Mouse (Mus musculus): ENCODE measurements around the gene Zdhhc21. TPM values are rescaled to one million over a fixed set of nuclear protein-coding genes. Genes with fewer than 3 reads are reported as not detected.

Zdhhc21 gene
- polyA plus RNA-seq, 1 experiment from 2014 or later: 12.7 TPM

DNA sequence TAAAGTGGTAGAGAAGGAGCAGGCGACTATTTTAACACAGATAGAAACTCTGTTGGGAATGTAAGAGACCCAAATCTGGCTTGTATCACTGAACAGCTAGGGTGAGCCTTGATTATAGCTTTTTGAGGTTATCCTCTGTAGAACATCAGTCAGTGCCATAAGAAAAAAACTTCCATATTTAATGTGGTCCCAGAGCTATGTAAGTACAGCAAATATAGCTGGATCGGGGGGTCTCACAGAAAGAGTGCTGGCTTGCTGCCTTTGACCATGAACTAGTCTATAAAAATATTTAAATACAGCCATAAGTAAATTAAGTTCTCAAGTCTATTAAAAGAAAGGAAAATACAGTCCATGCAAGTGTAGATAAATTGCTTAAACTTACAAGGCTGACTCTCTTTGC lies 20.5 kb upstream of the Zdhhc21 start:
- no peak overlapping the region for H3K9ac ChIP-seq
- H3K4me3 ChIP-seq: no peak overlapping the region
- no peak overlapping the region for H3K4me2 ChIP-seq
- no peaks in the 10 kb centered on the region for H3K27me3 ChIP-seq
- WGBS: 80% methylated on average over 2 of the region's 2 CpGs
- H3K9me3 ChIP-seq: no peaks in the 10 kb centered on the region
- peaks cover 10% of the 10 kb centered on the region for H3K4me1 ChIP-seq
- ATAC-seq (ENCODE audit: insufficient number of reproducible peaks, insufficient read depth, low FRiP score, low TSS enrichment, low read depth): no peak
- no peak overlapping the region for H3K27ac ChIP-seq
- H3K36me3 ChIP-seq: no peaks in the 10 kb centered on the region

- H3K27ac ChIP-seq: no peak overlapping the region
- no peaks in the 10 kb centered on the region for H3K27me3 ChIP-seq
- no peak overlapping the region for H3K9ac ChIP-seq
- 83% methylated on average over 6 of the region's 6 CpGs for WGBS
- no peak for ATAC-seq (ENCODE audit: insufficient number of reproducible peaks, insufficient read depth, low FRiP score, low TSS enrichment, low read depth)
- H3K4me1 ChIP-seq: 0 out of 2 replicates have a peak, but pooled peaks cover 3% of the 10 kb centered on the region
- H3K9me3 ChIP-seq: no peaks in the 10 kb centered on the region
- no peaks in the 10 kb centered on the region for H3K36me3 ChIP-seq
- H3K4me3 ChIP-seq: no peak overlapping the region
- no peak overlapping the region for H3K4me2 ChIP-seq
Observed at GRCm38 (mm10) chr4:82879152-82879551, 19.4 kb upstream of the Zdhhc21 start.

DNA sequence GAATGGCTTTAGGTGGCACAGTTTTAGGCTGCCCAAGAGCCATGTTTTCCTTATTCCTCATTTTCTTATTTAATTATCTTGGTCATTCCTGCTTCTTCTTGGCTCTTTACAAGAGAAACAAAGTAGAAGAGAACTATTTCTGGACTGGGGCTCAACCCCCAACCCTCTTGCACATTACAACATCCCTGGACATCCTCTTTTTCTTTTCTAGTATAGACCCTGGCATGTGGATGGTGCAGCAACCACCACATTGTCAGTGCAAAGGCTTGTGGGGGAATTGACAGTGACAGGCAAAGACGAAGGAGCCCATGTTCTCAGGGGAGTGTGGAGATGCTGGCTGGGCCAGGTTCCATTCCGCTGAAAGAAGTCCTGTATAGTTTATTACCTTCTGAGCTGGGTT lies 16.9 kb upstream of the Zdhhc21 start:
- no peaks in the 10 kb centered on the region for H3K27me3 ChIP-seq
- H3K9me3 ChIP-seq: no peaks in the 10 kb centered on the region
- no peak overlapping the region for H3K4me2 ChIP-seq
- ATAC-seq (ENCODE audit: insufficient number of reproducible peaks, insufficient read depth, low FRiP score, low TSS enrichment, low read depth): no peak
- H3K4me1 ChIP-seq: peaks cover 15% of the 10 kb centered on the region
- H3K36me3 ChIP-seq: no peaks in the 10 kb centered on the region
- H3K4me3 ChIP-seq: no peak overlapping the region
- WGBS: 85% methylated on average over 2 of the region's 2 CpGs
- no peak overlapping the region for H3K27ac ChIP-seq
- H3K9ac ChIP-seq: no peak overlapping the region

DNA sequence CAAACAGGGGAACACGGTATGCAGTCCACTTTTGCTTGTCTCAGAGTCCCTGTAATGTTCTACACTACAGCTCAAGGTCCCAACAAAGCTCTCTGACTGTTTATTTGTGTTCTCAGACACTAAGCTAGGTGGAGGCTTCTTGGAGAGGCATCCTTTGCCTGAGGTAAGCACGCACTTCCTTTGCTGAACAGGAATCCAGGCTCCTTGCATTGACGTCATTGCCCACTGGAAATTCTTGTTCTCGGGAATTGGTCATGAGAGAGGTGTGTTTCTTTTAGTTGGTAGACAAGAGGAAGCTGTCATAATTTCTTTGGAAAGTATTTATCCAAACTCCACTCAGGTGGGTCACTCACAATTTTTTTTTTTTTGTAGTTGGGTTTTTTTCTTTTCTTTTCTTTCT lies 15.8 kb upstream of the Zdhhc21 start:
- H3K4me1 ChIP-seq: peaks cover 15% of the 10 kb centered on the region
- H3K9ac ChIP-seq: no peak overlapping the region
- WGBS: 49% methylated on average over 4 of the region's 4 CpGs
- no peak overlapping the region for H3K4me3 ChIP-seq
- no peak overlapping the region for H3K27ac ChIP-seq
- no peaks in the 10 kb centered on the region for H3K36me3 ChIP-seq
- H3K27me3 ChIP-seq: no peaks in the 10 kb centered on the region
- no peak overlapping the region for H3K4me2 ChIP-seq
- ATAC-seq (ENCODE audit: insufficient number of reproducible peaks, insufficient read depth, low FRiP score, low TSS enrichment, low read depth): no peak
- H3K9me3 ChIP-seq: no peaks in the 10 kb centered on the region

DNA sequence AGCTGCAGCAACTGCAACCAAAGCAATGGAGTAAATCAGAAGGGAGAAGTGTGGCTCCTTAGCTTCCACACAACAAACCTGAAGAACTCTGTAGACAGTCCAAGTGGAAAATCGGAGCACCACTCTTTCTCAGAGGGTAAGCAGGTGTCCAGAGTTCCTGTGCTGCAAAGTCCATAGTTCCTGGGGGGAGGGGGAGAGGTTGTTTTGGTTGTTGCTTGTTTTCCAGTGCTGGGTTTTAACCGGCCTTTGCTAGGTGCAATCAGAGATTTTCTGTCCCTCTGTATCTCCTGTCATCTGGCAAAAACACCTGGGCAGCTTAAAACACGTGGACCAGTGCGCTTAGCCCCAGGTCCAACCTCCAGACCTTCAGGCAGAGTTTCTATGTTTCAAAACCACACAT lies 15.0 kb upstream of the Zdhhc21 start:
- WGBS: 57% methylated on average over 4 of the region's 4 CpGs
- no peak overlapping the region for H3K9ac ChIP-seq
- no peaks in the 10 kb centered on the region for H3K9me3 ChIP-seq
- H3K4me1 ChIP-seq: peaks cover 15% of the 10 kb centered on the region
- H3K36me3 ChIP-seq: no peaks in the 10 kb centered on the region
- H3K4me3 ChIP-seq: no peak overlapping the region
- H3K4me2 ChIP-seq: no peak overlapping the region
- ATAC-seq (ENCODE audit: insufficient number of reproducible peaks, insufficient read depth, low FRiP score, low TSS enrichment, low read depth): no peak
- no peaks in the 10 kb centered on the region for H3K27me3 ChIP-seq
- H3K27ac ChIP-seq: no peak overlapping the region

- no peak overlapping the region for H3K4me2 ChIP-seq
- H3K4me3 ChIP-seq: no peak overlapping the region
- WGBS: 71% methylated on average over 4 of the region's 4 CpGs
- no peaks in the 10 kb centered on the region for H3K36me3 ChIP-seq
- H3K9ac ChIP-seq: no peak overlapping the region
- ATAC-seq (ENCODE audit: insufficient number of reproducible peaks, insufficient read depth, low FRiP score, low TSS enrichment, low read depth): no peak
- H3K27me3 ChIP-seq: no peaks in the 10 kb centered on the region
- no peaks in the 10 kb centered on the region for H3K9me3 ChIP-seq
- 0 out of 2 replicates have a peak overlapping the region, but pooled peaks have one; percentile 22 for H3K27ac ChIP-seq
- peaks cover 15% of the 10 kb centered on the region for H3K4me1 ChIP-seq
Observed at GRCm38 (mm10) chr4:82872548-82872947, 12.8 kb upstream of the Zdhhc21 start.

- no peak overlapping the region for H3K9ac ChIP-seq
- peaks cover 15% of the 10 kb centered on the region for H3K4me1 ChIP-seq
- H3K9me3 ChIP-seq: no peaks in the 10 kb centered on the region
- no peak overlapping the region for H3K27ac ChIP-seq
- no peaks in the 10 kb centered on the region for H3K36me3 ChIP-seq
- no peaks in the 10 kb centered on the region for H3K27me3 ChIP-seq
- no peak overlapping the region for H3K4me2 ChIP-seq
- no peak overlapping the region for H3K4me3 ChIP-seq
- no peak for ATAC-seq (ENCODE audit: insufficient number of reproducible peaks, insufficient read depth, low FRiP score, low TSS enrichment, low read depth)
- WGBS: 35% methylated on average over 6 of the region's 6 CpGs
Observed at GRCm38 (mm10) chr4:82872121-82872520, 12.4 kb upstream of the Zdhhc21 start.

DNA sequence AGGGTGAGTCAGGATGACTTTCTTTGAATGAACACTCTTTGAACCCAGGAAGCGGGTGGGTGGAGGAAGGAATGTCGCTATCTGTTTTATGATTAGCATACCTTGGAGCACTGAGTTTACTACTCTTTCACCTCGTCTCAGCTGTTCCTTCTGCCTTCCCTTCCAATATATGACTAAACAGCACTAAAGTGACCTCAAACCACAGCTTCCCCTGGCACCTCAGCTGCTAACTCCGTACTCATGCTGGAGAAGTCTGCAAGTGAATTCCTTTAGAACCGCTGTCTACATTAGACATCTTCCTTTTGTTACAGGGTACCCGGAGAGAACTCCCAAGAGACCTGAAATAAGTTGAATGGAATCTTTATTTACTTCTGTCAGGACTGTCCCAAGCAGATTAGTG lies 11.2 kb upstream of the Zdhhc21 start:
- no peak for ATAC-seq (ENCODE audit: insufficient number of reproducible peaks, insufficient read depth, low FRiP score, low TSS enrichment, low read depth)
- no peaks in the 10 kb centered on the region for H3K36me3 ChIP-seq
- no peak overlapping the region for H3K4me3 ChIP-seq
- peaks cover 15% of the 10 kb centered on the region for H3K4me1 ChIP-seq
- no peak overlapping the region for H3K4me2 ChIP-seq
- no peaks in the 10 kb centered on the region for H3K9me3 ChIP-seq
- no peak overlapping the region for H3K27ac ChIP-seq
- 74% methylated on average over 6 of the region's 6 CpGs for WGBS
- H3K9ac ChIP-seq: no peak overlapping the region
- H3K27me3 ChIP-seq: no peaks in the 10 kb centered on the region

DNA sequence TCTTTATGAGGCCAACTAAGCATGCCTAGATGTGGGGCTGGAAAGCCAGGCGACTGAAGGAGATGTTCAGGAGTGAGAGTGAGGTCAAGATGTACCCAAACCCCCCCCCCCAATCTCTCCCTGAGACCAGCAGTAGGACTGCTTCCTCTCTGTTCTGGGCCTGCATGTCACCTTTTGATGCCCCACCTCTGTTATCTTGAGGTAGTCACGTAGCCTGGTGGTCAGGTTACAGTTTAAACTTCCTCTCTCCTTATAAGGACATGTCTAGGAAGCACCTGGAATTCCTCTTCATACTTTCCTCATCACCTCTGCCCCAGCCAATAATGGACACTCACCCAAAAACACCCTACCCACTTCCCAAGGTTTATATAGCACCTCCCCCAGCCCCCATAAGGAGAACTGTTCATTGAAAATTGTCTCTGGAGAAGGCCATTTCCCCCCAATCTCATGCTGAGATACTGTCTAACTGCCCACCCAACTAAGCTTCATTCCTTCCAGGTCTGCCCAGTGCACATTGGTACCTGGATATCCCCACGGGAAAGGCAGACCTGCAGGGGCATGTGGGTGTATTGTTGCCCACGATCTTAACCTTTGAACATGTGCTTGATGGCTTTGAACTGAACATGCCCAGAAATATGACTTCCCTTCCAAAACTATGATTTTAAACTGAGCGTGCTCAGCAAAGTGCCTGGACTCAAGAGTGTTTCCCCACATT lies 8.1 kb upstream of the Zdhhc21 start:
- Histone ChIP-seq H3K4me1 (0 out of 2 replicates have a peak, but pooled peaks cover 5% of the 10 kb centered on the region), H3K36me3 (no peaks in the 10 kb centered on the region), H3K27me3 (no peaks in the 10 kb centered on the region), H3K4me3 (no peak overlapping the region), H3K9me3 (no peaks in the 10 kb centered on the region), H3K9ac (no peak overlapping the region), H3K4me2 (no peak overlapping the region), H3K27ac (no peak overlapping the region)
- no peak for ATAC-seq (ENCODE audit: insufficient number of reproducible peaks, insufficient read depth, low FRiP score, low TSS enrichment, low read depth)
- 78% methylated on average over 5 of the region's 5 CpGs for WGBS

DNA sequence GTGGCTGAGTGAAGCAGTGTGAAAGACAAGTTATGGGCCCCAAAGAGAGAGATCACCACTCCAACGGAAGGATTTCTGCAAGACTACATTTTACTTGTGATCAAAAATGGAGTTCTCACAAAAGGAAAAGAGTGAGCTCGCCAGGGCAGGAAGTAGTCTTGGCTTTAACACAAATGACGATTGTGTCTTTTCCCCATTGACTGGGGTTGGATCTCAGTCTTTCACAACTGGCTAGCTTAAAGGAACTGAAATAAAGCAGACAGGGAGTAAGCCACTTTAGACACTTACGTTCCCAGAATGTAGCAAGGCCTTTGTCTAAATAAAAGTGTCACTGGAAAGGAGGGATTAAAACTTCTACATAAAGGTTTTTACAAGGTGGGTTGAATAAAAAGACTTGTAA lies 7.4 kb upstream of the Zdhhc21 start:
- Histone ChIP-seq H3K4me3 (no peak overlapping the region), H3K27me3 (no peaks in the 10 kb centered on the region), H3K36me3 (no peaks in the 10 kb centered on the region), H3K9ac (no peak overlapping the region), H3K9me3 (no peaks in the 10 kb centered on the region), H3K27ac (no peak overlapping the region), H3K4me1 (no peaks in the 10 kb centered on the region), H3K4me2 (no peak overlapping the region)
- WGBS: 53% methylated on average over 4 of the region's 4 CpGs
- no peak for ATAC-seq (ENCODE audit: insufficient number of reproducible peaks, insufficient read depth, low FRiP score, low TSS enrichment, low read depth)

GRCm38 (mm10) chr4:82864974-82865699 lies 5.4 kb upstream of the Zdhhc21 start:
- no peak overlapping the region for H3K4me3 ChIP-seq
- ATAC-seq (ENCODE audit: insufficient number of reproducible peaks, insufficient read depth, low FRiP score, low TSS enrichment, low read depth): no peak
- H3K36me3 ChIP-seq: no peaks in the 10 kb centered on the region
- H3K4me2 ChIP-seq: no peak overlapping the region
- 83% methylated on average over 8 of the region's 8 CpGs for WGBS
- no peak overlapping the region for H3K27ac ChIP-seq
- no peaks in the 10 kb centered on the region for H3K9me3 ChIP-seq
- no peaks in the 10 kb centered on the region for H3K4me1 ChIP-seq
- H3K27me3 ChIP-seq: no peaks in the 10 kb centered on the region
- no peak overlapping the region for H3K9ac ChIP-seq

GRCm38 (mm10) chr4:82863316-82863715 lies 3.6 kb upstream of the Zdhhc21 start:
- no peak for ATAC-seq (ENCODE audit: insufficient number of reproducible peaks, insufficient read depth, low FRiP score, low TSS enrichment, low read depth)

More at GRCm38 (mm10) chr4:82863316-82863715, 3.6 kb upstream of the Zdhhc21 start:
- Histone ChIP-seq H3K9ac (no peak overlapping the region), H3K36me3 (no peaks in the 10 kb centered on the region), H3K27me3 (no peaks in the 10 kb centered on the region), H3K4me3 (no peak overlapping the region), H3K4me1 (peaks cover 6% of the 10 kb centered on the region), H3K4me2 (no peak overlapping the region), H3K9me3 (no peaks in the 10 kb centered on the region), H3K27ac (no peak overlapping the region)
- 85% methylated on average over 8 of the region's 8 CpGs for WGBS

Data from embryonic facial prominence, embryonic 13.5 days (tissue).